Mouse (Mus musculus): ENCODE measurements around the gene Ppfia1.
A peak's percentile ranks its signal among the peaks of the same experiment; 100 is the strongest.

Gene Ppfia1

DNA sequence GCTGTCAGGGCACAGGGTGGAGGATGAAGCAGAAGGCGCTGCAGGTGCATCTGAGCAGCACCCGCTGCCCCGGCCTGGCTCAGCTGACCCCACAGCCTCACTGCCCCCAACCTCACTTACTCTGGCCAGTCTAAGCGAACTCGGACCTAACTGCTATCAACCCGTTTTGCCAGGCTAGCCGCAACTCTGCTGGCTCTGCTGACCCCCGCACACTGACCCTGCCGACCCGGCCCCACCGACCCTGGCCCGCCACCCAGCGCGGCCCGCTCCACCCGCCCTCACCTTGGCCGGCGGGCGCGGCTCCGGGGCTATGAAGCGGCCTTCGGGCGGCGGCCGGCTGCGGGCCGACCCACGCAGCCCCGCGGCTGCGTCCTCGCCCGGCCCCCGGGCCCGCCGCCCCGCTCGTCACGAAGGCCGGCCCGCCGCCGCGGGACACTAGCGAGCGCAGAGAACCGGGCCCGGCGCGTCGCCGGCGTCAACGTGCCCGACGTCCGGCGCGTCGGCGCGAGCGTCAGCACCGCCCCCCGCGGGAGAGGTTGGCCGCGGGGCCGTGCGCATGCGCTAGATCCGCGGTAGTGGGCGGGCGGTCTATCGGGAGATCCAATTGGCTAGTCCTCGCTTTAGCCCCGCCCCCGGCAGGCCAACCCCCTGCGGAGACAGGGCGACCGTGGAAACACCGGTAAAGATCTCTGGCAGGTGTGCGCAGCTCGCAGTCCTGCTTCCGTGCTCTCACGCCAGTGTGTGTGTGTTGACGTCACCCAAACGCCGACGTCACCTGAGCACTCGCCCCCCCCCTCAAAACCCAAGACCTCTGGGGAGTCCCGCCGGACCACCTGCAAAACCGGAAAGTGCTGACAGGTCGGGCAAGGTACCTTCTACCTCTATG lies at the start of gene Ppfia1:
Ppfia1 (minus strand) TSS at position 493 of the 886 bp plus-strand sequence.
- peak; percentile 97 for DNase-seq (ENCODE audit: low read depth, low spot score)

DNA sequence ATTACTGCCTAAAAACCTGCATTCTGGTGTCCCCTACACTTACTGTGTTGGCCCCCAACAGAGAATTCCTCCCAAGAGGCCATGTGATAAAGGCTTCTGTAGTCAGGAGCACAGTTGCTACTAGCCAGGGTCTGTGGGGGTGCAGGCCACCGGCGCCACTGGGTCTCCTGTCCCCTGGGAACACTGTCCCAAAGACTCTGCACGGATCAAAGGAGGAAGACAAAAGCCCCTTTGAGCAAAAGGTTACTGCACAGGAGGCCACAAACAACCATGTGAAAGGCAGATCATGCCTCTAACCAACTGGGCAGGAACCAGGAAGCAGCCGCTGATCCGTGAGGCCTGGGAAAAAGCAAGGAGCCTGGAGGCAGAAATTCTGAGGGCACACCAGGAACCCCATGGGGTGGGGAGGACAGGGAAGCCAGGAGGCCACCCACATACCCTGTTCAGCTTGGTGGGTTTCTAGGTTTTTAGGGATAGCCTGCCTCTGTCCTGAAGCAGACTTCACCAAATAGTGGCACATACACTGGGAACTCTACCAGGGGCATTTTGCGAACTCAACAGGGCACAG lies 46.9 kb upstream of the Ppfia1 start:
- no peak for DNase-seq (ENCODE audit: low read depth, low spot score)

DNA sequence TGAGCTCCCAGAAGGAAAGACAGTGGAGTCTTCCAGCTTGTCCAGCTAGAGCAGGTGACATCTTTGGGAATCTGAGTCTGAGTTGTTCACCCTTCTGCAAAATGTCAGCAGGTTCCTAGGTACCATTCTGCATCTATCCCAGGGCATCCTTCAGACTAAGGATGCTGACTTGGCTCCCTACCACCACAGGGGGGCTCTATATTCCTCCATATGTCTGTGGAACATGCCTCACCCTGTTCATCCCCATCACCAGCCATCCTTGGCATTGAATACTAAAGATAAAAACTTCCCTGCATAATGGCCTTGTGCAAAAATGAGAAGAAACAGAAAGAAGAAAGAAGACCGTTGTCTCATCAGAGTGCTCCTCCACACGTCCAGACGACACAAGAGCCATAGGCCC lies 36.0 kb upstream of the Ppfia1 start:
- DNase-seq (ENCODE audit: low read depth, low spot score) = no peak

DNA sequence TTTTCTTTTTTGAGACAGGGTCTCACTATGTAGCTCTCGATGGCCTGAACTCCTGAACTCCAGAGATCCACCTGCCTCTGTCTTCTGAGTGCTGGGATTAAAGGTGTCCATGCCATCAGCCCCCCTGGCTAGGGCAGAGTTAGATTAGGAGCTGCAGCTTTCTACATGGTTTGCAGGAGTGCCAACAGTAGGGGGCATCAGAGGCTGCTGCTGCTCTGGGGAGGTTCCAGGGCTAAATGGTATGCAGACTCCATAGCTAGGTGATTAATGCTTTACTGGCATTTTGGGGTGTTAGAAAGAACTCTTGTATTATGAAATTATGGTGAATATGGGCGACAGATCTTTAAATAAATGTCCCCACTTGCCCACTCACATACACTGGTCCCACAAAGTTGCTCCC lies 33.8 kb upstream of the Ppfia1 start:
- no peak for DNase-seq (ENCODE audit: low read depth, low spot score)

DNA sequence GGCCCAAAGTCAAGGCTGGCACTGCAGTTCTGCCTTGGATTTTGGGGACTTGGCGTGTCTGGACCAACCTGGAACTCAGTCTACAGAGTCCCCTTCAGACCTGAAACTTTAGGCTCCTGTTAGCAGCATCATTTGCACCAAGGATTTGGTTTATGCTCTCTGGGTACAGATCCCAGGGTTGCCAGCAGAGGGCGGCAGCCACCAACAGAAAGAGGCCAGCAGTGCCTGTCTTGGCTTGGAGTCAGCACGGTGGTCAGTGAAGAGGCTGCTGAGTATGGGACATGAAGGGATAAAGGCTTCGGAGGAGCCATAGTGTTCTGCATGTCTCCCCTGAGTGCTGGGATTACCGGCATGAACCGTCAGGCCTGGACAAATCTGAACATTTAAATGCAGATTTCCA lies 32.1 kb upstream of the Ppfia1 start:
- peak; percentile 21 for DNase-seq (ENCODE audit: low read depth, low spot score)

DNA sequence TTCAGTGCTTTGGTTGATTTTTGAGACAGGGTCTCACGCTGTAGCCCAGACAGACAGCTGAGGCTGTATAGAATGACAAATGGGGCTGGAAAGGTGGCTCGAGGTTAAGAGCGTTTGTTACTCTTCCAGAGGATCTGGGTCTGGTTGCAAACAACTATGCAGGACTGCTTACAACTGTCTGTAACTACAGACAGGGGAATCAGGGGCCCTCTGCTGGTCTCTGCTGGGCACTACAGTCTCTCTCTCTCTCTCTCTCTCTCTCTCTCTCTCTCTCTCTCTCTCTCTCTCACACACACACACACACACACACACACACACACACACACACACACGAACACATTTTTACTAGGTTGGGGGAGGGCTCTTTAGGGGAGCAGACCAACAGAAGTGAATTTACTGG lies 30.1 kb upstream of the Ppfia1 start:
- DNase-seq (ENCODE audit: low read depth, low spot score) = peak; percentile 40

DNA sequence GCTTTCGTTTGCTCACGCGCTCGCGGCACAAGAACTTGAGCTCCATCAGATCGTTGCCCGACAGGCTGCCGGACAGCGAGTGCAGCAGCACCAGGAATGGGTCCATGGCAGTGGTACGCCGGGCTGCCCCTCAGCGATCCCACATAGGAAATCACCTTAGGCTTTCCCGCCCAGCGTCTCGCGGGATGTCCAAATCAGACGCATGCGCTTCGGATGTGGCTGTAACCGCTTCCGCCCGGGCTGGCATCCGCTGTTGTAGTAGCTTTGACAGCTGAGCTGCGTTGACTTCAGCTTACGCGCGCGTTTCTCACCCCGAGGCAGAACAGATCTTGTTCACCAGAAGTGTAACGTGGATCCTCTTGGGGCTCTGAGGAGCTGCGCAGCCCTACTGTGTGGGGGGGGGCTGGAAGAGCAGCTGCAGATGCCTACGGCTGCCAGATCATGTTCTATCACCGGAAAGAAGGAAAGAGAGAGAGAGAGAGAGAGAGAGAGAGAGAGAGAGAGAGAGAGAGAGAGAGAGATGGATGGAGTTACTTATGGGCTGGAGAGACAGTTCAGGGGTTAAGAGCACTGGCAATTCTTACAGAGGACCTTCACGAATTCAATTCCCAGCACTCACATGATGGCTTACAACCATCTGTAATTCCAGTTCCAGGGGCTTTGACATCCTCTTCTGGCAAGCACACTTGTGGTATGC lies 28.9 kb upstream of the Ppfia1 start, which contains the start of gene Fadd:
Fadd (minus strand) TSS at position 180 of the 697 bp plus-strand sequence.
- peak; percentile 89 for DNase-seq (ENCODE audit: low read depth, low spot score)

DNA sequence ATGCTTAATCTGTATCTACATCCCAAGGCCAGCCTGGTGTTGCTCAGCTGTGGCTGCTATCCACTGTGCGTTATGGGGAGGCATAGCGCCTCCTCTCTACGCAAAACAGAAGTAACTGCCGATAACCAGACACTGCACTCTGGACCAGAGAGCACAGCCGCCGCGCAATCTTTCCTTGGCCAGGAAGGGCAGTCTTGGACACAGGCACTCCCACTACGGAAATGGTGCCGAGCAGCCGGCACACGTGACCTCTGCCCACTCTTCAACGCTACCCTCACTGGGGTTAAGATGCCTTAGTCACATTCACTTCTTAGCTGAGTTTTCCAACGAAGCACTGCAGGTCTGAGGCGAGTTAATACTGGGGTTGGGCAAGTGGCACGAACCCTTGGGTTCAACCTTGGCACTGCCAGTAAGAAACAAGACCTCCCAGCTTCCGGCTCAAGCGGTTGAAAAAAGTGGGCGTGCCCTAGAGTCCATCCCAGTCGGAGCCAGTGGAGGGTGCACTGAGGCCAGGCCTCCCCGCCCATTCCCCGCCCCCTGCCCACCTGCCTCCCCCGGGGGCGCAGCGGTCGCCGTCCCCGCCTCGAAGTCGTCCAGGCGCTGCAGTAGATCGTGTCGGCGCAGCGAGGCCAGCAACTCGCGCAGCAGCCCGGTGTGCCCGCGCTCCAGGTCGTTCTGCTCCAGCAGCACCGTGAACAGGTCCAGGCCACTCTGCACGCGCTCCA lies 28.2 kb upstream of the Ppfia1 start:
- DNase-seq (ENCODE audit: low read depth, low spot score) = peak; percentile 71

DNA sequence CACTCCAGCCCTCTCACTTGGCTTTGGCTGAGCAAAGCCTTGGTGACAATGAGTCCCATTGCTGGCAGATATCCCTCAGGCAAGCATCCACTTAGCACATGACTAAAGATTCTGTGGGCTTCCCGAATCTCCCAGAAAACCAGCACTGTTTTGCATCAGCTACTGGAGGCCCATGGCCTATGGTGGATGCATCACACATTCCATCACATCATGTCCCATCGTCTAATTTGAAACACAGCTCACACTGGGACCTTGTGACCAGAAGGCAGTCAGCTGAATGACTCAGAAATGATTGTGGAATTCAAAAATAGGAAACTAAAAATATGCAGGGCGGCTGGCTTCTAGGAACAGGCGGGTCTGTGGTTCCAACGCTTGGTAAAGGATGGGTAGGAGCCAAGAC lies 24.3 kb upstream of the Ppfia1 start:
- no peak for DNase-seq (ENCODE audit: low read depth, low spot score)

DNA sequence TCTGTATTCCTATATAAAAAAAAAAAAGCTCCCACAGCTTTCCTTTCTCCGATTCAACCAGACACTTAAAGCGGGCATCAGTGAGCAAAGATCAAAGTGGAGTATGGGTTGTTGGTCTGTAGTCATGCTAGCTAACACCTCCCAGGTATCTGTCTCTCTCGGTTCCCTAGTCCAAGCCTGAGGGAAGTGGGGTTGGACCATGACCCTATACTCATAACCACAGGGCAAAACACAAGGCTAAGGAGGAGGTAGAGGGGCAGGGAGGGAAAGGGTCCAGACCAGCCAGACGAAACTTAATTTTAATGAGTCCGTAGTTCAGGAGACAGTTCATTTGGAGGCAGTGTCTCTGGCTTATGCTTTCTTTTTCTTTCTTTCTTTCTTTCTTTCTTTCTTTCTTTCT lies 18.7 kb upstream of the Ppfia1 start:
- DNase-seq (ENCODE audit: low read depth, low spot score) = no peak

DNA sequence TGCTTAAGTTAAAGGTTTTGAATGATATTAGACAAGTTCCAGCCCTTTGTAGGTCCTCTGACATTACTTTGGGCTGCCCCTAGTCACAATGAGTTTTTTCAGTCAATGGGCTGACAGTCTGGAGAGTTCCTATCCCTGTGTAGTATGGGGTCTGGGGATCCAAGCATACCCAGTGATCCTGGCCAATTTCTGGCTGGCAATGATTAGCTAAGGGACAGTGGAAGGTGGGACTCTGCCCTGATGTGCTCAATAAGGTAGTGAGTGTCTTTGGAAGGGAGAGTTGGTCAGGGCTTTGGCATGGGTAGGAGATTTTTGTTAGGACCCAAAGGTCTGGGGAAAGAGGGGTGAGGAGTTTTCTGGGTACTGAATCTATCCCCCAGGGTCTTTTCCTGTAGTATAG lies 18.1 kb upstream of the Ppfia1 start:
- DNase-seq (ENCODE audit: low read depth, low spot score) = no peak

DNA sequence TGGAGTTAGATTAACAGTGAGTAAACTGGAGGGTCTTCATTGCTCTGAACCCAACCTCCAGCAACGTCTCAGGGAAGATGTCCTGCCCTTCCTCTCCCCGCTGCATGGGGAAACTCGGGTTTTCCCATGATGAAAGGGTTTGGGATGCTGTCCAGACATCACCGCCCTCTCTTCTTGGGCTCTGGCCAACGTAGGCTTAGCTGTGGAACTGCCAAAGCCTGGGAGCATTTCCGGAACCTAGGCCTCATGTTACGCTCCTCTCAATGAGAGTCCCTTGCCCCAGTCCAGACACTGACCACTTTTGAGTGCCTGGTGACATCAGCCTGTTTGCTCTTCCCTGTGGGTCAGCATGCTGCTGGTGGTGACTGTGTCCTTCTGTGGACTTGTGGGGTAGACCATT lies 15.9 kb upstream of the Ppfia1 start:
- DNase-seq (ENCODE audit: low read depth, low spot score) = peak; percentile 67

DNA sequence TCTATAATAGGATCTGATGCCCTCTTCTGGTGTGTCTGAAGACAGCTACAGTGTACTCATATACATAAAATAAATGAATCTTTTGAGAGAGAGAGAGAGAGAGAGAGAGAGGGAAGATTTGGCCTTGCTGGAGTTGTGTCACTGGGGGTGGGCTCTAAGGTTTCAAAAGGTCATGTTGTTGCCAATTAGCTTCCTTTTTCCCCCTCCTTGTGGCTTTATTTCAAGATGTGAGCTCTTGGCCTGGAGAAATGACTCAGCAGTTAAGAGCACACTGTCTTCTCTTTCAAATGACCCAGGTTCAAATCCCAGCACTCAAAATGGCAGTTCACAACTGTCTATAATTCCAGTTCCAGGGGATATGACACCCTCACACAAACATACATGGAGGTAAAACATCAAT lies 14.6 kb upstream of the Ppfia1 start:
- DNase-seq (ENCODE audit: low read depth, low spot score) = no peak

DNA sequence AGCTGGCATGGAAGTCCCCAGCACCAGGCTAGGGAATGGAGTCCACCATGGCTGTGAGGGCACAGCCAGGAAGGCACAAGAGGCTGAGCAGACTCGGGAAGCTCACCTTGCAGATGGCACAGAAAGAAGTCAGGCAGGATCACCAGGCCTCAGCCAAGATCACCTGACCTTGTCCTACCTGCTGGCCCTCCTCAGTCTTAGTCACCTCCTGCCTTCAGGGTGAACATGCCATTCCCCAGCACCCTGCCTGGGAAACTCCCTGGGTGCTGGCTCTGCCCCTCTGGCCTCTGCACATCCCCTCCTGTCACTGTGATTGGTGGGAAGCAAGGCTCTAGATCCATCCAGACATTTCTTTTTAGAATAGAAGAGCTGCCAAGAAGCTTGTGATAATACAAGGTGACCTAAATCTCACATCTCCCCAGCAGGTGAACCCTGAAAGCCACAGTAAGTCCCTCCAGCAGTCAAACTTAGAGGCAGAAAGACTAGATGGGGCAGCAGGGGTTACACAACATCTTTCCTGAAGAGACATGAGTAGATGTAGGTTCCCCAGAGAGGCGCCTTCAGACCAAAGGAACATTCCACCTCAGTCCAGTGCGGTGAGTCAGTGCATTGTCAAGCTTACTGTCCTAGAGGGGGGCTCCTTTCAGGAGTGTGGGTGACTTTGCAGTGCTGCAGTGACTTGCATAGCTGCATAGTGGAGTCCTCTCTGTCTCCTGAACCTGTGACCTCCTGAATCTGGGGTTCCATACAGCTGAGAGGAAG lies 13.6 kb upstream of the Ppfia1 start:
- DNase-seq (ENCODE audit: low read depth, low spot score) = no peak

DNA sequence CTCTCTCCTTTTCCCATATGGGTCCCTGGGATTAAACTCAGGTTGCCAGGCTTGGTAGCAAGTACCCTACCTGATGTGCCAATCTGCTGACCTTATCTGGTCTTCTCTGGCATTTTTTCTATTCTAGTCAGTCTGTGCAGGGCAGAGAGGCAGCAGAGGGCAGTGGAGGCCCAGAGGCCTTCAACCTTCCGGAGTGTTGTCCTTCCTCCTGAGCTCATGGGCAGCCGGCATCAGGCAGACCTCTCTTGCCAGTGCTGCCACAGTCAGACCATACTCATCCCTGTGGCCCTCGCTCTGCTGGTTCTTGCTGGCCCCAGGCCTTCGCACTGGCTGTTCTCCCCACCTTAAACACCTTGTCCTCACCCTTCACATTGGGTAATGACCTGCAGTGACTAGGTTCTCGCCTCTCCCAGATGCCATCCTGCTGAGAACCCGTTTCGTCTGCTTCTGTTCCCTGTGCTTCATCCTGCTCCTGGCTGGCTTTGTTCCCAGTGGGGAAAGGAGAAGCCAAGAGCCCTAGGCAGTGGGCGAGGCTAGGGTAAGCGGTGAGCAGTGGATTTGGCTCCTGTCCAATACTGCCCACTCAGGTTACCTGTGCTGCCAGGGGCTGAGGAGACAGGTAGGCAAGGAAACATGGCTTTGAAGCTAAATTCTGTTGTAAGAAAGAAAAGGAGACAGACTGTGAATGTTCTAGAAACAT lies 10.1 kb upstream of the Ppfia1 start:
- no peak for DNase-seq (ENCODE audit: low read depth, low spot score)

DNA sequence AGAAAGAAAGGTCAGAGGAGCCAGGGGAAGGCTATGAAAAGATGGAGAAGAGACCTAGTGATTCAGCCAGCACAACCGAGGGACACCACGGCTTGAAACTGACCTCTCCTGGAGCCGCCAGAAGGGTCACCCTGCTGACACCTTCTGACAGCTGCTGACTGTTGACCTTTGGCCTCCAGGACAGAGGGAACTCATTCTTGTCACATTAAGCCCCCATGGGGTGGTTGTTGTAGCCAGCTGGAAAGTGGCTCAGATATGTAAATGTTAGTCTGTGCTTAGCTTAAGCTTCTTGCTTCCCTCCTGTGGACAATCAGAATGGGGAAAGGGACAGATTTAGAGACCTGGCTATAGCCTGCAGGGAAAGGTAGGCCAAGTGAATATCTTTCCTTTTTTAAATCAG lies 8.5 kb upstream of the Ppfia1 start:
- no peak for DNase-seq (ENCODE audit: low read depth, low spot score)

DNA sequence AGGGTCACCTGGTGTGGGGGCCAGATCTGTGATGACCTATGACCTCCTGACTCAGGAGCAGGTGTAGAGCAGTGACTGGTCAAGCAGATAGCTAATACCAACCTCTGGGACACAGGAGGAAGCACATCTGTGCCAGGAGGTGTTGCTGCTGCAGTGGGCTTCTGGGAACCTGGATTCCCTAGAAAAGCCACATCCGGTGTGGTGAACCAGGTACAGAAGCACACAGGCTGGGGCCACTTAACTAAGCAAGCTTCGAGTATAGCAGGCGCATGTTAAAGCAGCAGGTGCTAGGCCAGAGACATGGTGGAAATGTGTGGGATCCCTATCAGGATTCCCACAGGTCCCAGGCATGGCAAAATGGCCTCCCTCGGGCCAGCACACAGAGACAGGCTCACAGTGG lies 7.1 kb upstream of the Ppfia1 start:
- DNase-seq (ENCODE audit: low read depth, low spot score) = no peak

DNA sequence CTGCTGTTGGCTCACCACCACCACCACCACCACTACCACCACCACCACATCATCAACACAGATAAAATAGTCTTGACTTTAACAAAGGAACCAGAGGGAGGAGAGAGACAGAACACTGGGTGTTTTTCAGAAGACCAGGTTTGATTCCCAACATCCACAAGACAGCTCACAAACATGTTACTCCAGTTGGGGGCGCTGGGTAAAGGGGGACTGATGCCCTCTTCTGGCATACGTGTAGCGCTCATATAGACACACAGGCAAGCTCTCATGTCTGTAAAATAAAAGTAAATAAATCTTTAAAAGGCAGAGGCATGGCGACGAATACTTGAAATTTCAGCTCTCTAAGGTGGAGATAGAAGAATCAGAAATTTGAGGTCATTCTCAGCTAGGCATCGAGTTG lies 5.0 kb upstream of the Ppfia1 start:
- no peak for DNase-seq (ENCODE audit: low read depth, low spot score)

DNA sequence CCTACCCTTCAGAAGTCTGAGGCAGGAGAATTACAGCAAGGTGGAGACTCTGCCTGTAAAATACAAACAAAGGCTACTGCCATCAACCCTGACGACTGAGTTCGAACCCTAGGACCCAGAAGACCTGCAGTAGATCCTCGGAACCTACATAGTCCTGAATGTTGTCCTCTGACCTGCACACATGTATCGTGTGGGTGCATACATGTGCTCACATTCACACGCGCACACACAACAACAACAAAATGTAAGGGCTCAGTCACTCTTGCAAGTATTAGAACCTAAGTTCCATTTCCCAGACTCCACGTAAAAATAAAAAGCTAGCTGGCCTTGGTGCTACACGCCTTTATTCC lies 569 bp upstream of the Ppfia1 start:
- DNase-seq (ENCODE audit: low read depth, low spot score) = no peak

DNA sequence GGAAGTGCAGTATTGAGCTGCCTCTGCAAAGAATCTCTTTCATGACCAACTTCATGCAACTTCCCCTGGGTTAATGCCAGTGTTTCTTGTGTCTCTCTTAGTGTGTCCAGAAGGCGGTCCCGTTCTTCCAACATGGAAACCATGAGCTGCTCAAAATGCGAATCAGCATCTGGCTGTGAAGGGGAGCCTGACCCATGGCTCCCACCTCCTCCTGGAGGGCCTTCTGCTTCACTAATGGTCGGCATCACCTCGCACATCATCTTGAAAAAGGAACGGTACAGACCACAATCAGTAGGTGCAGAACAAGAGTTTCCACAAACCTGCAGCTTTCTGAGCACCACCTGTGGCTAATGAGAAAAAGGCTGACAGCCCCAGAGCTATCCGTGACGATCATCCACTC lies 1.3 kb downstream of the Ppfia1 start:
- DNase-seq (ENCODE audit: low read depth, low spot score) = no peak

DNA sequence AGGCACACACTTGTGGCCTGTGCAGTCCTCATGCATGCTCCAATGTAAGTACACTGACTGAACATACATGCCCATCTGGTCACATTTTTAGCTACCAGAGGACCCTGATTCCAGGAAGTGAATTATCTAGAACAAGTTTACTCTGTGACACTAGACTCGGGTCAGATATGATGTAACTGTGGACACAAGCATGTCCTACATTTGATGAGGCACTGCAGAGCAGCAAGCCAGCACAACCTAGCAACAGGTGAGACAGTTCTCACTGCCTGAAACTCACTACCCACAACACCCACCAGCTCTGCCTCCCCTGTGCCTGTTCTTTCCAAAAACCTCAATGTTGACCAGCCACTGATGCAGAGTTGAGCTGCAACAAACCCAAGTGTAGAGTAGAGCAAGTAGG lies 2.7 kb downstream of the Ppfia1 start:
- DNase-seq (ENCODE audit: low read depth, low spot score) = no peak

Data from skeletal muscle tissue, adult 2 months (tissue).